Comparison of ENCODE assay signal across 17 mouse cellular contexts in genomic region chr19:4072706-4073424, GRCm38 (mm10). TPM values are rescaled to one million over a fixed set of nuclear protein-coding genes. Genes with fewer than 3 reads are reported as not detected.
"Had no signal": no experiment of that assay in that cellular context is flagged by ENCODE, and none has a peak within 500 bp of the region (broad histone marks: within the 10 kb centered on the region; RNA-seq: fewer than 3 reads in every experiment).

No protein-coding gene starts in this region.

- H3K36me3 ChIP-seq: intestine, embryonic 15.5 days; limb, embryonic 13.5 days; midbrain, embryonic 12.5 days; stomach, embryonic 15.5 days had no signal

- ATAC-seq: intestine, embryonic 15.5 days; lung, postnatal 0 days had no signal

- H3K4me1 ChIP-seq: intestine, embryonic 15.5 days; limb, embryonic 13.5 days; midbrain, embryonic 12.5 days had no signal

- H3K9ac ChIP-seq: intestine, embryonic 15.5 days; limb, embryonic 13.5 days; liver, embryonic 14.5 days; midbrain, embryonic 12.5 days; stomach, embryonic 15.5 days had no signal

- DNase-seq: lung, adult 2 months; right cerebral cortex, postnatal 14 days; thymus, adult 2 months; thymus, postnatal 25 days had no signal

- H3K27me3 ChIP-seq: intestine, embryonic 15.5 days; limb, embryonic 13.5 days; midbrain, embryonic 12.5 days; stomach, embryonic 15.5 days had no signal

- H3K4me2 ChIP-seq: intestine, embryonic 15.5 days; limb, embryonic 13.5 days; midbrain, embryonic 12.5 days; stomach, embryonic 15.5 days had no signal

- H3K27ac ChIP-seq: intestine, embryonic 15.5 days; layer of hippocampus, adult 2 months; limb, embryonic 13.5 days; liver, embryonic 14.5 days; macrophage; midbrain, embryonic 12.5 days; stomach, embryonic 15.5 days had no signal

- H3K4me3 ChIP-seq: intestine, embryonic 15.5 days; layer of hippocampus, adult 2 months; limb, embryonic 13.5 days; megakaryocyte, embryonic 14.5 days; midbrain, embryonic 12.5 days; stomach, embryonic 15.5 days had no signal

- H3K9me3 ChIP-seq: intestine, embryonic 15.5 days; limb, embryonic 13.5 days; midbrain, embryonic 12.5 days; stomach, embryonic 15.5 days had no signal

RNA-seq across cellular contexts. Expression of gene Cabp2, which starts 8.5 kb away (rescaled TPM):
- polyA plus RNA-seq: limb, embryonic 13.5 days; lung, postnatal 0 days; macrophage; midbrain, embryonic 12.5 days; midbrain, postnatal 0 days; neural tube, embryonic 14.5 days; testis, adult 2 months; urinary bladder, adult 2 months had no signal

RNA-seq across cellular contexts. Expression of gene Gstp3, which starts 13.5 kb away (rescaled TPM):
- polyA plus RNA-seq: limb, embryonic 13.5 days; macrophage; midbrain, embryonic 12.5 days; midbrain, postnatal 0 days; neural tube, embryonic 14.5 days; testis, adult 2 months had no signal

RNA-seq across cellular contexts. Expression of gene Gstp2, which starts 27.0 kb away (rescaled TPM):
- polyA plus RNA-seq: macrophage; neural tube, embryonic 14.5 days had no signal
